Mouse (Mus musculus): ENCODE measurements around the gene Adcy9.

GRCm38 (mm10) chr16:4414881-4415585, 5.3 kb downstream of the Adcy9 start:
- no peak for TF ChIP-seq CTCF (conservative IDR thresholded peaks at IDR 0.05 in 1 of 2, IDR thresholded peaks at IDR 0.05 in 1 of 2; ENCODE audit: low read depth in 2 of 2, low read length in 2 of 2)
- no peak for TF ChIP-seq POLR2A (IDR thresholded peaks at IDR 0.05; ENCODE audit: low read depth, low read length)
- TF ChIP-seq EP300 (IDR thresholded peaks at IDR 0.05; ENCODE audit: low read length): no peak
- TF ChIP-seq ZKSCAN1 (IDR thresholded peaks at IDR 0.05; ENCODE audit: borderline replicate concordance, low read depth, low read length): no peak
- no peak for TF ChIP-seq POLR2AphosphoS2 (IDR thresholded peaks at IDR 0.05; ENCODE audit: low read depth, low read length)
